Mouse (Mus musculus) cortical plate, adult 2 months (tissue): ENCODE measurements around the gene Dis3l. TPM values are rescaled to one million over a fixed set of nuclear protein-coding genes. Genes with fewer than 3 reads are reported as not detected.
"Not testable (repeated sequence)": the region's sequence is repeated elsewhere in the genome, so short reads cannot be mapped to it uniquely, and the experiment has no call there.

Experiments
- H3K27ac ChIP-seq: fragments of 200-500 bp; 2 replicates; pipeline ENCODE4 v1.5.1; 2012; ENCODE audit warnings: low read length, control low read depth, inconsistent platforms; ENCODE audit not compliant: insufficient read depth
- H3K4me1 ChIP-seq: fragments of 200-500 bp; 2 replicates; pipeline ENCODE4 v1.6.1; 2011; ENCODE audit warnings: low read length; ENCODE audit not compliant: control insufficient read depth, insufficient read depth
- H3K4me3 ChIP-seq: fragments of 200-500 bp; 2 replicates; pipeline ENCODE4 v1.5.1; 2011; ENCODE audit warnings: mild to moderate bottlenecking, low read length, control low read depth; ENCODE audit not compliant: insufficient read depth
- CTCF ChIP-seq: fragments of 200-500 bp; IDR thresholded peaks from 2 replicates; pipeline ENCODE4 v1.5.1; 2011; ENCODE audit warnings: mild to moderate bottlenecking, control low read depth, low read length; ENCODE audit not compliant: insufficient read depth; ENCODE audit errors: extremely low read depth
- POLR2A ChIP-seq: fragments of 200-500 bp; IDR thresholded peaks from 2 replicates; pipeline ENCODE4 v1.6.1; 2011; ENCODE audit warnings: mild to moderate bottlenecking, low read length, control low read depth; ENCODE audit not compliant: insufficient read depth; ENCODE audit errors: extremely low read depth
- polyA plus RNA-seq: library from polyadenylated mRNA; depleted of rRNA; stranded (reverse); fragments of >200 nt; gene quantifications from 2 replicates; pipeline ENCODE4 v1.2.3, GENCODE M21; 2012

The Dis3l gene
- polyA plus RNA-seq, 1 experiment: 25.4 TPM

- Histone ChIP-seq H3K27ac (no peak overlapping the region), H3K4me1 (no peaks in the 10 kb centered on the region; the same call in 1 of the 2 replicates), H3K4me3 (no peak overlapping the region)
- TF ChIP-seq POLR2A (no peak), CTCF (no peak)
These were observed 5.3 kb downstream of the Dis3l start for GRCm38 (mm10) chr9:64335825-64336224.

DNA sequence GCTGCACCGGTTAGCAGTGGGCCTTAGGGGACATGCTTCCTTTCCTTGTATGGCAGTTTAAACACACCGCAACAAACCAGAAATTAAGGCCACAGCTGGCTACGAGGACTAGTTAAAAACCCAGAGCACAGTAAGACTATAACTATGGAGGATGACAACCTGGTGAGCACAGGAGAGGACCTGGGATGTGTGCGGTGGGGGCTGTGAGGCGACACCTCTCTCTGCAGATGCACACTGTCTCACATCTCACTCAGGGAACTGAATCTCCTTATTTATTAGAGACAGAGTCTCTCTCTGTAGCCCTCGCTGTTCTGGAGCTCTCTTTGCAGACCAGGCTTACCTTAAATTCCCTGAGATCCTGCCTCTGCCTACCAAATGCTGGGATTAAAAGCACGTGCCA, 17.1 kb downstream of the Dis3l start:
- TF ChIP-seq CTCF: no peak
- no peak for TF ChIP-seq POLR2A
- H3K27ac ChIP-seq: no peak overlapping the region

GRCm38 (mm10) chr9:64316986-64317385, 24.1 kb downstream of the Dis3l start:
- no peak overlapping the region for H3K4me3 ChIP-seq
- H3K27ac ChIP-seq: no peak overlapping the region
- H3K4me1 ChIP-seq: no peaks in the 10 kb centered on the region
- TF ChIP-seq POLR2A (no peak), CTCF (no peak)

More for the DNA sequence above, 17.1 kb downstream of the Dis3l start:
- no peaks in the 10 kb centered on the region for H3K4me1 ChIP-seq
- H3K4me3 ChIP-seq: no peak overlapping the region

DNA sequence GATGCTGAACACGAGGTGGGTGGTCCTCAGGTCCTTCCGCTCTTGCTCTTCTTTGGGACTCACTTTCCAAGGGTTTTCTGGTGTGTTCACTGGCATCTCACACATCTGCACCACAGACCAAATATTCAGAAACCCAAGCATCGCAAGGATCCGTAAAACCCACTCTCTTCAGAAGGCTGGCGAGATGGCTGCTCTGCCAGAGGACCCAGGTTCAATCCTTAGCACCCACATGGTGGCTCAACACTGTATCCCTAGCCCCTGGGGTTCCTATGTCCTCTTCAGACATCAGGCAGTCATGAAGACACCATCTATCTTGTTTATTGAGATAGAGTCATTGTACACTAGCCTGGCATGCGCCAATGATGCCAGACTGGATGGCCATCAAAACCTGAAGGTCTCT, 26.4 kb downstream of the Dis3l start:
- TF ChIP-seq CTCF (no peak), POLR2A (no peak)
- Histone ChIP-seq H3K4me1 (no peaks in the 10 kb centered on the region), H3K27ac (no peak overlapping the region), H3K4me3 (no peak overlapping the region)

GRCm38 (mm10) chr9:64312128-64312527, 29.0 kb downstream of the Dis3l start:
- no peaks in the 10 kb centered on the region for H3K4me1 ChIP-seq
- TF ChIP-seq POLR2A (no peak), CTCF (0 out of 2 replicates have a peak, but pooled peaks have one; percentile 9)
- no peak overlapping the region for H3K4me3 ChIP-seq
- H3K27ac ChIP-seq: no peak overlapping the region

- no peaks in the 10 kb centered on the region for H3K4me1 ChIP-seq
- TF ChIP-seq POLR2A (no peak), CTCF (0 out of 2 replicates have a peak, but pooled peaks have one; percentile 7)
- H3K4me3 ChIP-seq: no peak overlapping the region
- H3K27ac ChIP-seq: no peak overlapping the region
These were observed 29.9 kb downstream of the Dis3l start for GRCm38 (mm10) chr9:64310996-64311785.

DNA sequence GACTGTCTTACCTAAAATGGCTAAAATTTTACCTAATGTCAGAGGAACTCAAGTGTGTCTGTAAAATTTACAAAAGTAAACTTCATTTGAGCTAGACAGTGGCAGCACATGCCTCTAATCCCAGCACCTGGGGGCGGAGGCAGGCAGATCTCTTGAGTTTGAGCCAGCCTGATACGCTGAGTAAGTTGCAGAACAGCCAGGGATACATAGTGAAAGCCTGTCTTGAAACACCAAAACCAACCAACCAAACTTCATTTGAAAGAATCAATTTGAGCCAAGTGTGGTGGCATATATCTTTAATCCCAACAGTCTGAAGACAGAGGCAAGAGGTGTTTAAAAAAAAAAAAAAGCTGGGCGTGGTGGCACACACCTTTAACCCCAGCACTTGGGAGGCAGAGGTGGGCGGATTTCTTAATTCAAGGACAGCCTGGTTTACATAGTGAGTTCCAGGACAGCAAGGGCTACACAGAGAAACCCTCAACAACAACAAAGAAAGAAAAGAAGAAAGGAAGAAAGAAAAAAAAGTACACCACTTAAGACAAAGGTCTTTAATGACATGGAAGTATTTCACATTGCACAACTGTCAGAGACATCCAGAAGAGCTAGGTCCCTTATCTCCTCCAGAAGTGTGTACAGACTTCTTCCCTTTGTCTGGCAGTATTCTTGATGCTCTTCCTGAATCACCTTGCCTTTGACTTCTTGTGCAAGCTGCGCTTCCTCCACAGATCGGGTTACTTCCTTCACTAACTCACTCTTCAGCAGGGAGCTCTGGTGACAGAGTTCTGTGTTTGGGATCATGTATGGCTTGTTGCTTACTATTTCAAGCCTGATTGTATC, 34.4 kb downstream of the Dis3l start:
- H3K27ac ChIP-seq: no peak overlapping the region
- no peak overlapping the region for H3K4me3 ChIP-seq
- H3K4me1 ChIP-seq: no peaks in the 10 kb centered on the region
- no peak for TF ChIP-seq CTCF
- TF ChIP-seq POLR2A: no peak

DNA sequence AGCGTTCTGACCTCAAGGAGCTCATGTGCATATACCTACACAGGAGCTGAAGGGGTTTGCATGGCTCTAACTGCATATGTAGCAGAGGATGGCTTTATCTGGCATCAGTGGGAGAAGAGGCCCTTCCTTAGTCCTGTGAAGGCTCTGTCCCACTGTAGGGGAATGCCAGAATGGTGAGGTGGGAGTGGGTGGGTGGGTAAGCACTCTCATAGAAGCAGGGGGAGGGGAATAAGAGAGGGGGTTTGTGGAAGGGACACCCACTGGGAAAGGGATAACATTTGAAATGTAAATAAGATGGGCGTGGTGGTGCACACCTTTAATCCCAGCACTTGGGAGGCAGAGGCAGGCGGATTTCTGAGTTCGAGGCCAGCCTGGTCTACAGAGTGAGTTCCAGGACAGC, 38.0 kb downstream of the Dis3l start:
- H3K4me3 ChIP-seq, H3K4me1 ChIP-seq, H3K27ac ChIP-seq: not testable (repeated sequence)

- Histone ChIP-seq H3K4me1 (no peaks in the 10 kb centered on the region), H3K27ac (no peak overlapping the region), H3K4me3 (no peak overlapping the region; the same call in 1 of the 2 replicates)
- TF ChIP-seq POLR2A: no peak
- TF ChIP-seq CTCF: no peak
These were observed 58.6 kb downstream of the Dis3l start for GRCm38 (mm10) chr9:64282404-64282987.
